Mouse (Mus musculus): ENCODE measurements around the gene Cfd.

- TF ChIP-seq CTCF (IDR thresholded peaks at IDR 0.05; ENCODE audit: low read depth), result no peak
- no peak for TF ChIP-seq EP300 (IDR thresholded peaks at IDR 0.05; ENCODE audit: low read depth)
These were observed 4.6 kb upstream of the Cfd start, which contains the start of gene Elane for GRCm38 (mm10) chr10:79886054-79886453.

Data from heart, postnatal 0 days (tissue).